Mouse (Mus musculus) liver, embryonic 15.5 days (tissue): Measurements from ENCODE around the gene Olfr697. TPM values are rescaled to one million over a fixed set of nuclear protein-coding genes. Genes with fewer than 3 reads are reported as not detected.

Source experiments
- ATAC-seq: fragments of 200-750 bp; cut with Nextera tagmentation; 2 replicates; pipeline ENCODE4 v1.8.0; 2017; ENCODE audit warnings: moderate number of reproducible peaks, mild to moderate bottlenecking, moderate library complexity; ENCODE audit not compliant: insufficient read depth
- H3K27ac ChIP-seq: fragments of 300-500 bp; sonication (generic); replicated peaks from 2 replicates; pipeline ENCODE4 v1.5.1; 2015; ENCODE audit warnings: mild to moderate bottlenecking, inconsistent platforms
- H3K27me3 ChIP-seq: fragments of 300-500 bp; sonication (generic); 2 replicates; pipeline ENCODE4 v1.6.1; 2015; ENCODE audit warnings: mild to moderate bottlenecking, inconsistent platforms
- H3K36me3 ChIP-seq: fragments of 300-500 bp; sonication (generic); replicated peaks from 2 replicates; pipeline ENCODE4 v1.6.1; 2015; ENCODE audit warnings: moderate library complexity, mild to moderate bottlenecking, inconsistent platforms
- H3K4me1 ChIP-seq: fragments of 300-500 bp; sonication (generic); replicated peaks from 2 replicates; pipeline ENCODE4 v1.6.1; 2015; ENCODE audit warnings: inconsistent platforms
- H3K4me2 ChIP-seq: fragments of 300-500 bp; sonication (generic); 2 replicates; pipeline ENCODE4 v1.6.1; 2015; ENCODE audit warnings: moderate library complexity, mild to moderate bottlenecking, inconsistent platforms
- H3K4me3 ChIP-seq: fragments of 300-500 bp; sonication (generic); replicated peaks from 2 replicates; pipeline ENCODE4 v1.5.1; 2015; ENCODE audit warnings: mild to moderate bottlenecking, inconsistent platforms
- H3K9ac ChIP-seq: fragments of 300-500 bp; sonication (generic); 2 replicates; pipeline ENCODE4 v1.6.1; 2015; ENCODE audit warnings: moderate library complexity, mild to moderate bottlenecking, inconsistent platforms
- H3K9me3 ChIP-seq: fragments of 300-500 bp; sonication (generic); replicated peaks from 2 replicates; pipeline ENCODE4 v1.6.1; 2016; ENCODE audit warnings: inconsistent platforms
- WGBS: fragments of 180-500 bp; shearing (Covaris S2); methylation state at CpG from one replicate; pipeline ENCODE4 v1.1.7; 2015; ENCODE audit warnings: mixed read lengths; ENCODE audit not compliant: insufficient replicate concordance; 5-methylcytosine and 5-hydroxymethylcytosine counted together
- polyA plus RNA-seq: library from polyadenylated mRNA; unstranded; fragments of >200 nt; fragmentation: Nextera tagmentation; extraction: Ambion mirVana; gene quantifications from 2 replicates; pipeline ENCODE4 v1.2.1, GENCODE M21; 2015

Gene Olfr697
- polyA plus RNA-seq, 1 experiment from 2014 or later = not detected

DNA sequence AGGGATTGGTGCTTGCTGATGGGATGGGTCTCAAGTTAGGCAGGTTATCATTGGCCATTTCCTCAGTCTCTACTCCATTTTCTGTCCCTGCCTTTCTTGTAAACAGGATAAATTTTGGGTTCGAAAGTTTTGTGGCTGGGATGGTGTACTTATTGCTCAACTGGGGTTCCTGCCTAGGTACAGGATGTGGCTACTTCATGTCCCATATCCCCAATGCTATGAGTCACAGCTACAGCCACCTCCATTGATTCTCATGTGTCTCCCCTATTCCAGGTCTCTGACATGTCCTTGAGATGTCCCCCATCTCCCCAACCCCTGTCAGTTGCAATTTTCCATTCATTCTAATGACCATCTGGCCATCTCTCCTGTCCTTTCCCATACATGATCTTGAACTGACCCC, 45.4 kb downstream of the Olfr697 start:
- Histone ChIP-seq H3K4me3 (no peak overlapping the region), H3K4me2 (no peak overlapping the region), H3K27me3 (no peaks in the 10 kb centered on the region), H3K36me3 (no peaks in the 10 kb centered on the region), H3K9me3 (no peaks in the 10 kb centered on the region), H3K9ac (no peak overlapping the region), H3K27ac (no peak overlapping the region), H3K4me1 (no peaks in the 10 kb centered on the region)
- ATAC-seq = no peak
- WGBS = 44% methylated on average over 1 of the region's 1 CpGs

DNA sequence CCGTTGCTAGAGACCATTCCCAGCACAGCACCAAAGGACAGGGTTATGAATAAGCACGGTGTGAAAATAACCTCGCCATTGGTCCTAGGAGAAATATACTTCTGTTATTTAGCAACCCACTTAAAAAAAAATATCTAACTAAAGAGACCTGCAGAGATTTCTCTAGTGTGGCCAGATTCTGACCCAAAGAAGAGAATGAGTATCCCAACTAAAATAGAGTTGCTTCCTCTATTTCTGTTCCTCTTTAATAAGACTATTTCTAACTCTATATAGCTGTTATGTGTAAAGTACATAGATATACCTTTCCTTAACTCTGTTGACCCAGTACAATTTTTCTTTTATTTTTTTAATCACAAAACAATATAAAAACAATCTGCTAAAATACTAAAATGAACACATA, 49.3 kb downstream of the Olfr697 start:
- Histone ChIP-seq H3K27me3 (no peaks in the 10 kb centered on the region), H3K36me3 (no peaks in the 10 kb centered on the region), H3K4me1 (no peaks in the 10 kb centered on the region), H3K9me3 (no peaks in the 10 kb centered on the region), H3K4me2 (no peak overlapping the region), H3K4me3 (no peak overlapping the region), H3K27ac (no peak overlapping the region), H3K9ac (no peak overlapping the region)
- ATAC-seq = no peak
- WGBS = 62% methylated on average over 3 of the region's 3 CpGs

DNA sequence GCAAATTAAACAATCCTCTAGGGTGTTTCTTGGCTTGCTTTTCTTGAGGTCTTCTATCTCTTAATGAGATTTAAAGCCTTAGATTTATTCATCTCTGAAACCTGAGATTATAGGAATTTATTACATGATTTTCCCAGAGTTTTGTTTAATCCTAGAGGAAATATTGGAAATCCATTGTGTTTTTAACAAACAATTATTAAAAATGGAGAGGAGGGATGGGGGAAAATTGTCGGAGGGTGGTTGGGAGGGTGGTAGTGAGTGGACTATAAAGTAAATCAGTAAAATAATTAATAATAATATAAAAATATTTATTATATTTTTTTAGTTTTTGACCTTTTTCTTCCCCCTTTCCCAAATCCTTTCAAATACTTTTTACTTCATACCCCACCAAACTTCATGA, 50.5 kb downstream of the Olfr697 start, which contains the start of gene Olfr694:
TSS of gene Olfr694 (minus strand) at position 101 of the 400 bp plus-strand sequence.
- no peaks in the 10 kb centered on the region for H3K9me3 ChIP-seq
- no peaks in the 10 kb centered on the region for H3K27me3 ChIP-seq
- no peak within 1 kb of the TSS for H3K4me3 ChIP-seq
- 67% methylated on average over 1 of the region's 1 CpGs for WGBS
- H3K4me1 ChIP-seq = no peaks in the 10 kb centered on the region
- H3K9ac ChIP-seq = no peak within 1 kb of the TSS
- H3K4me2 ChIP-seq = no peak within 1 kb of the TSS
- no peak within 1 kb of the TSS for H3K27ac ChIP-seq
- no peak for ATAC-seq
- no peaks in the 10 kb centered on the region for H3K36me3 ChIP-seq

Other genes starting within 250 kb of the Olfr697 start
- not detected in 2 replicates for gene Olfr693, start 61.9 kb downstream of the Olfr697 start, polyA plus RNA-seq
- gene Olfr694, start 50.6 kb downstream of the Olfr697 start, polyA plus RNA-seq = not detected in 2 replicates
- not detected in 2 replicates for gene Olfr695, start 26.0 kb downstream of the Olfr697 start, polyA plus RNA-seq
- gene Olfr698, start 13.0 kb upstream of the Olfr697 start, polyA plus RNA-seq = not detected in 2 replicates
- not detected in 2 replicates for gene Olfr699, start 50.8 kb upstream of the Olfr697 start, polyA plus RNA-seq
- not detected in 2 replicates for gene Olfr700, start 66.4 kb upstream of the Olfr697 start, polyA plus RNA-seq
- not detected in 2 replicates for gene Olfr701, start 71.7 kb upstream of the Olfr697 start, polyA plus RNA-seq
- not detected in 2 replicates for gene Olfr702, start 91.5 kb upstream of the Olfr697 start, polyA plus RNA-seq
- not detected in 2 replicates for gene Olfr703, start 100.9 kb upstream of the Olfr697 start, polyA plus RNA-seq
- not detected in 2 replicates for gene Olfr704, start 120.7 kb upstream of the Olfr697 start, polyA plus RNA-seq
- not detected in 2 replicates for gene Olfr705, start 134.4 kb upstream of the Olfr697 start, polyA plus RNA-seq
- gene Olfr706, start 145.7 kb upstream of the Olfr697 start, polyA plus RNA-seq = not detected in 2 replicates
- gene Olfr707, start 158.8 kb upstream of the Olfr697 start, polyA plus RNA-seq = not detected in 2 replicates
- not detected in 2 replicates for gene Olfr1532-ps1, start 165.6 kb upstream of the Olfr697 start, polyA plus RNA-seq
- not detected in 2 replicates for gene Olfr709-ps1, start 189.8 kb upstream of the Olfr697 start, polyA plus RNA-seq
- not detected in 2 replicates for gene Olfr710, start 205.9 kb upstream of the Olfr697 start, polyA plus RNA-seq
- not detected in 2 replicates for gene Olfr6, start 221.5 kb upstream of the Olfr697 start, polyA plus RNA-seq
- gene Olfr711, start 233.0 kb upstream of the Olfr697 start, polyA plus RNA-seq = not detected in 2 replicates